In the genomic region with DNA sequence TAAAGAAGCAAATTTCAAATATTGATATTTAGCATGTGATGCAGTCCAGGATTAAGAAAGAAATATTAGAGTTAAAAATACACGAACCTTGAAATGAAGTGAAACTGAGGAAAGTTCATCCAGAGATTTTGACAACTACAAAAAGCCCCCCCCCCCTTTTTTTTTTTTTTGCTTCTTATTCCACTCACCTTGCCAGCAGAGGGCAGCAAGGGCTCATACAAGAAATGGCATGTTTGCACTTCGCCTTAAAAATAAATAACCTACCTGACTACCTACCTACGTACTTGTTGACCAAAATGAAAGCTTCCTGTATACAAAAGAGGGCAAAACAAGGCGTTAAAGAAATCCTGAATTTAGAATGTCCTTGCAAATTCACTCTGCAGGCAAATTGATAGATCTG, we compare ENCODE assay signal across 8 mouse cellular contexts.
DNase-seq lines count a peak whose midpoint lies in the region; ATAC-seq and TF ChIP-seq lines count a peak whose summit lies in the region.

No protein-coding gene starts in this region.

- no peaks in the 10 kb centered on the region for H3K27me3 ChIP-seq in heart, adult 2 months (ENCODE audit: control insufficient read depth, insufficient read depth, low read length)
- H3K27me3 ChIP-seq in heart, embryonic 12.5 days (replicated peaks), result no peaks in the 10 kb centered on the region

- TF ChIP-seq POLR2A in heart, adult 2 months (IDR thresholded peaks at IDR 0.05; ENCODE audit: insufficient read depth, low read depth, low read length), result no peak
- no peak for TF ChIP-seq POLR2A in brain, embryonic 14.5 days (IDR thresholded peaks at IDR 0.05; ENCODE audit: borderline replicate concordance, extremely low read depth, insufficient read depth, insufficient read length, poor library complexity, severe bottlenecking)

- no peak overlapping the region for H3K27ac ChIP-seq in heart, adult 2 months
- H3K27ac ChIP-seq in heart, embryonic 12.5 days (ENCODE audit: poor library complexity, severe bottlenecking), result no peak overlapping the region

- H3K9ac ChIP-seq in heart, adult 2 months (ENCODE audit: low read depth, low read length), result no peak overlapping the region
- H3K9ac ChIP-seq in heart, embryonic 12.5 days, result no peak overlapping the region

- 33% methylated on average over 4 of the region's 4 CpGs for WGBS in heart, adult 2 months
- WGBS in heart, embryonic 12.5 days, result 41% methylated on average over 4 of the region's 4 CpGs

- no peak for ATAC-seq in heart, embryonic 12.5 days (ENCODE audit: insufficient number of reproducible peaks, low FRiP score)

- no peak overlapping the region for H3K4me3 ChIP-seq in heart, adult 2 months
- H3K4me3 ChIP-seq in heart, embryonic 12.5 days, result no peak overlapping the region

- H3K79me2 ChIP-seq in heart, adult 2 months (replicated peaks; ENCODE audit: control insufficient read depth, insufficient read depth, low read length), result no peaks in the 10 kb centered on the region

- peak; percentile 59 for TF ChIP-seq CTCF in heart, adult 2 months (IDR thresholded peaks at IDR 0.05)
- peak; percentile 38; the same call in 1 of the 2 replicates for TF ChIP-seq CTCF in brain, embryonic 14.5 days (IDR thresholded peaks at IDR 0.05; ENCODE audit: borderline replicate concordance, extremely low read depth, insufficient read depth, insufficient read length)

- peak; percentile 4 to 36 for DNase-seq in heart, adult 2 months
- DNase-seq in ovary, postnatal 14 days (ENCODE audit: low spot score), result peak; percentile 3
- no peak for DNase-seq in ovary, postnatal 10 days (ENCODE audit: low spot score)
- peak; percentile 40 for DNase-seq in brain, embryonic 14.5 days (ENCODE audit: low read depth)
- DNase-seq in lung, postnatal 14 days, result peak; percentile 56
- DNase-seq in cerebellum, adult 11 months, result no peak
- no peak for DNase-seq in urinary bladder, postnatal 10 days (ENCODE audit: low spot score)

- no peaks in the 10 kb centered on the region for H3K36me3 ChIP-seq in heart, adult 2 months (ENCODE audit: control insufficient read depth, insufficient read depth, low read length)
- no peaks in the 10 kb centered on the region for H3K36me3 ChIP-seq in heart, embryonic 12.5 days

- no peaks in the 10 kb centered on the region for H3K9me3 ChIP-seq in heart, embryonic 12.5 days (replicated peaks)

- no peak for TF ChIP-seq EP300 in heart, adult 2 months (IDR thresholded peaks at IDR 0.05; ENCODE audit: insufficient read depth, low read depth, low read length)

- H3K4me2 ChIP-seq in heart, embryonic 12.5 days, result no peak overlapping the region

- H3K4me1 ChIP-seq in heart, adult 2 months (ENCODE audit: control insufficient read depth, insufficient read depth, low read length), result no peaks in the 10 kb centered on the region
- H3K4me1 ChIP-seq in heart, embryonic 12.5 days (replicated peaks), result no peaks in the 10 kb centered on the region

- intact Hi-C loops in heart, adult 2 months (cut with DNase I), result loop anchor here (1.0 to 10.0 kb wide), 4 partner anchors 221 to 361 kb away; no protein-coding TSS in a partner anchor

Comparison
In these comparisons a context has a peak if more than half of its experiments do, and no peak if none do; other contexts are left out.
1. DNase-seq: peak in heart, adult 2 months (2 of 2), ovary, postnatal 14 days (single experiment), brain, embryonic 14.5 days (single experiment) and lung, postnatal 14 days (single experiment); none in ovary, postnatal 10 days (single experiment), cerebellum, adult 11 months (single experiment) and urinary bladder, postnatal 10 days (single experiment).